Comparison of ENCODE assay signal across 11 mouse cellular contexts in genomic region chr7:115752121-115752634, GRCm38 (mm10).
DNase-seq lines count a peak whose midpoint lies in the region; ATAC-seq and TF ChIP-seq lines count a peak whose summit lies in the region.
"Had no signal": no experiment of that assay in that cellular context is flagged by ENCODE, and none has a peak within 500 bp of the region (broad histone marks: within the 10 kb centered on the region; RNA-seq: fewer than 3 reads in every experiment).

No protein-coding gene starts in this region.

- no peak overlapping the region for H3K9ac ChIP-seq in heart, adult 2 months (ENCODE audit: low read depth, low read length)
- H3K9ac ChIP-seq in forebrain, embryonic 14.5 days (ENCODE audit: low read length) = 0 out of 2 replicates have a peak overlapping the region, but pooled peaks have one; percentile 10
- 0 out of 2 replicates have a peak overlapping the region, but pooled peaks have one; percentile 6 for H3K9ac ChIP-seq in midbrain, embryonic 13.5 days (replicated peaks)
- H3K9ac ChIP-seq: limb, embryonic 13.5 days had no signal

- no peak for TF ChIP-seq POLR2A in heart, adult 2 months (IDR thresholded peaks at IDR 0.05; ENCODE audit: insufficient read depth, low read depth, low read length)

- H3K36me3 ChIP-seq in heart, adult 2 months (ENCODE audit: control insufficient read depth, insufficient read depth, low read length) = peaks cover 5% of the 10 kb centered on the region; the same call in 1 of the 2 replicates
- no peaks in the 10 kb centered on the region for H3K36me3 ChIP-seq in forebrain, embryonic 14.5 days (ENCODE audit: control insufficient read depth, insufficient read depth, low read length)
- no peaks in the 10 kb centered on the region for H3K36me3 ChIP-seq in midbrain, embryonic 13.5 days
- H3K36me3 ChIP-seq: limb, embryonic 13.5 days had no signal

- no peaks in the 10 kb centered on the region for H3K79me2 ChIP-seq in heart, adult 2 months (replicated peaks; ENCODE audit: control insufficient read depth, insufficient read depth, low read length)

- no peak overlapping the region for H3K4me3 ChIP-seq in heart, adult 2 months
- H3K4me3 ChIP-seq in forebrain, embryonic 14.5 days (ENCODE audit: low read depth, low read length) = no peak overlapping the region
- H3K4me3 ChIP-seq in midbrain, embryonic 13.5 days (replicated peaks) = no peak overlapping the region
- H3K4me3 ChIP-seq: limb, embryonic 13.5 days; megakaryocyte, embryonic 14.5 days had no signal

- no peak for TF ChIP-seq EP300 in heart, adult 2 months (IDR thresholded peaks at IDR 0.05; ENCODE audit: insufficient read depth, low read depth, low read length)

- no peaks in the 10 kb centered on the region for H3K27me3 ChIP-seq in heart, adult 2 months (ENCODE audit: control insufficient read depth, insufficient read depth, low read length)
- no peaks in the 10 kb centered on the region for H3K27me3 ChIP-seq in forebrain, embryonic 14.5 days (replicated peaks; ENCODE audit: control insufficient read depth, insufficient read depth, low read length)
- no peaks in the 10 kb centered on the region for H3K27me3 ChIP-seq in midbrain, embryonic 13.5 days
- H3K27me3 ChIP-seq: limb, embryonic 13.5 days; megakaryocyte, embryonic 14.5 days had no signal

- no peaks in the 10 kb centered on the region for H3K9me3 ChIP-seq in forebrain, embryonic 14.5 days (replicated peaks; ENCODE audit: control insufficient read depth, low read length)
- H3K9me3 ChIP-seq in midbrain, embryonic 13.5 days = no peaks in the 10 kb centered on the region
- H3K9me3 ChIP-seq: limb, embryonic 13.5 days; megakaryocyte, embryonic 14.5 days had no signal

- peak in 1 of 2 experiments; percentile 14 for DNase-seq in heart, adult 2 months
- no peak for DNase-seq in heart, postnatal 14 days
- DNase-seq in NIH3T3 (ENCODE audit: low read depth) = peak; percentile 1
- DNase-seq in forebrain, embryonic 14.5 days (ENCODE audit: low spot score) = peak; percentile 73
- no peak for DNase-seq in urinary bladder, adult 18-20 months (ENCODE audit: low spot score in 2 of 2)
- no peak for DNase-seq in adrenal gland, postnatal 25 days
- DNase-seq: kidney, postnatal 25 days; thymus, postnatal 25 days had no signal

- no peak overlapping the region; the same call in 1 of the 2 replicates for H3K27ac ChIP-seq in heart, adult 2 months
- H3K27ac ChIP-seq in forebrain, embryonic 14.5 days (ENCODE audit: low read depth, low read length) = no peak overlapping the region
- no peak overlapping the region for H3K27ac ChIP-seq in midbrain, embryonic 13.5 days
- H3K27ac ChIP-seq: limb, embryonic 13.5 days had no signal

- TF ChIP-seq CTCF in heart, adult 2 months (IDR thresholded peaks at IDR 0.05) = 0 out of 2 replicates have a peak, but pooled peaks have one; percentile 5

- H3K4me1 ChIP-seq in heart, adult 2 months (ENCODE audit: control insufficient read depth, insufficient read depth, low read length) = peaks cover 2% of the 10 kb centered on the region; the same call in 1 of the 2 replicates
- peaks cover 39% of the 10 kb centered on the region for H3K4me1 ChIP-seq in forebrain, embryonic 14.5 days (ENCODE audit: control insufficient read depth, insufficient read depth, low read length)
- H3K4me1 ChIP-seq in midbrain, embryonic 13.5 days (replicated peaks) = peaks cover 48% of the 10 kb centered on the region

- WGBS in heart, adult 2 months = 25% methylated on average over 5 of the region's 5 CpGs
- WGBS in forebrain, embryonic 14.5 days = 4% methylated on average over 5 of the region's 5 CpGs
- 10% methylated on average over 5 of the region's 5 CpGs for WGBS in midbrain, embryonic 13.5 days

- H3K4me2 ChIP-seq in forebrain, embryonic 14.5 days (ENCODE audit: low read length) = peak overlapping the region; percentile 26
- peak overlapping the region; percentile 28 for H3K4me2 ChIP-seq in midbrain, embryonic 13.5 days (replicated peaks)

- intact Hi-C loops in heart, adult 2 months (cut with DNase I) = no loop called here
- intact Hi-C loops in heart, postnatal 14 days (cut with DNase I) = loop anchor here (10.0 kb wide), 1 partner anchor 283 kb away; the partner anchor contains the start of genes 1110004F10Rik and Sox6

- ATAC-seq in forebrain, embryonic 14.5 days = peak; percentile 75
- peak; percentile 86 for ATAC-seq in midbrain, embryonic 13.5 days

Comparison
In these comparisons a context has a peak if more than half of its experiments do, and no peak if none do; other contexts are left out.
1. DNase-seq: peak in NIH3T3 (single experiment) and forebrain, embryonic 14.5 days (single experiment); none in heart, postnatal 14 days (0 of 2), urinary bladder, adult 18-20 months (0 of 2) and adrenal gland, postnatal 25 days (single experiment).